Comparison of ENCODE assay signal across 8 mouse cellular contexts in the genomic region with DNA sequence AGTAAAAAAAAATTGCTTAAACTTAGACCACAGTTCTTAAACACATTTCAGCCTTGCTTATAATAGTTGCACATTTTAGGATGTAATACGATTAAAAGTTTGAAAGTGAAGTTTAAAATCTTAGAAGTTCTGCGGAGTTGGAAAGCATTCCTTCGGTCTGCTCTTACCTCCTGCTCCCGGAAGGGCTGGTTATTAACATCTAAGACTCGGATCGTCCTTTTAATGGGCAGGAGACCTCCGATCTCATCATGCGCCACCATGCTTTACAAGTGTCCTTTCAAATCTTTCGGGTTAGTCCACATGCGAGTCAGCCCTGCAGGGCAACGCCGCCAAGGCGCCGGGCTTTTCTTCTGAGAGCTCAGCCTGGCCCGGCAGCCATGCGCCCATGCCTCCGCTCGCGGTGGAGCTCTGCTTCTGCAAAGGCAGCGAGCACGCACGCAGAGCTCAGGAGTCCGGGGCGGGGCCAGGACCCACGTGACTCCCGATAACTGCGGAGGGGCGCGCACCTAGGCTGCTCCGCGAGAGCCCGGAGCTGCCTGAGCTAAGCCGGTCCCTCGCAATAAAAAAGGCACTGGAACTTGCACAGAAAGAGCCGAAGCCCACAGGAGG. TPM values are rescaled to one million over a fixed set of nuclear protein-coding genes. Genes with fewer than 3 reads are reported as not detected.
DNase-seq lines count a peak whose midpoint lies in the region; ATAC-seq and TF ChIP-seq lines count a peak whose summit lies in the region.

No protein-coding gene starts in this region.

- H3K4me3 ChIP-seq in cortical plate, adult 2 months (ENCODE audit: insufficient read depth, low read length) = peak overlapping the region; percentile 82

- no peak for TF ChIP-seq CTCF in cortical plate, adult 2 months (IDR thresholded peaks at IDR 0.05; ENCODE audit: extremely low read depth, insufficient read depth, low read length)

- ATAC-seq in megakaryocyte, adult 5-6 weeks (ENCODE audit: poor library complexity, severe bottlenecking) = peak; percentile 92

- DNase-seq in adipocyte (ENCODE audit: low spot score) = peak; percentile 87
- peak; percentile 79 to 84 for DNase-seq in gastrocnemius, adult 8-10 months (ENCODE audit: low spot score in 2 of 2)
- DNase-seq in hindlimb bud, embryonic 11.5 days (ENCODE audit: extremely low spot score, low read depth, low spot score) = peak; percentile 62
- DNase-seq in left cerebral cortex, adult 8-10 months (ENCODE audit: low spot score in 2 of 2) = peak; percentile 82
- peak; percentile 92 for DNase-seq in right cerebral cortex, adult 18-20 months
- peak; percentile 99 for DNase-seq in urinary bladder, adult 2 months (ENCODE audit: low spot score)

- peak overlapping the region; percentile 20; the same call in 1 of the 2 replicates for H3K27ac ChIP-seq in cortical plate, adult 2 months (ENCODE audit: insufficient read depth, low read length)

- TF ChIP-seq POLR2A in cortical plate, adult 2 months (IDR thresholded peaks at IDR 0.05; ENCODE audit: extremely low read depth, insufficient read depth, low read length) = peak; percentile 93

- H3K4me1 ChIP-seq in cortical plate, adult 2 months (ENCODE audit: control insufficient read depth, insufficient read depth, low read length) = peaks cover 1% of the 10 kb centered on the region; the same call in 1 of the 2 replicates

RNA-seq across cellular contexts. Expression of gene Net1, which starts 24.8 kb away (rescaled TPM):
- 18.5 and 18.7 TPM in 2 replicates for polyA plus RNA-seq in cortical plate, adult 2 months (2012; rRNA removed)
- total RNA-seq in gastrocnemius, adult 8-10 months (2022) = 10 to 100 TPM; 35.0 to 54.8 (median 44.8) TPM
- total RNA-seq in left cerebral cortex, adult 8-10 months (2022) = 10 to 100 TPM; 34.6 to 65.6 (median 55.6) TPM
- total RNA-seq in megakaryocyte, adult 5-6 weeks (2015) = 31.1 and 38.0 TPM in 2 replicates
- total RNA-seq in megakaryocyte, adult 5-6 weeks (2017) = 81.2 and 102 TPM in 2 replicates
- 49.2 and 70.4 TPM in 2 replicates for polyA plus RNA-seq in urinary bladder, adult 2 months (2012; rRNA removed)

RNA-seq across cellular contexts. Expression of gene Tubal3, which starts 24.8 kb away (rescaled TPM):
- polyA plus RNA-seq in cortical plate, adult 2 months (2012; rRNA removed) = not detected in 2 replicates
- not detected for total RNA-seq in gastrocnemius, adult 8-10 months (2022)
- not detected for total RNA-seq in left cerebral cortex, adult 8-10 months (2022)
- not detected in 2 replicates for total RNA-seq in megakaryocyte, adult 5-6 weeks (2015)
- total RNA-seq in megakaryocyte, adult 5-6 weeks (2017) = not detected in 2 replicates
- polyA plus RNA-seq in urinary bladder, adult 2 months (2012; rRNA removed) = not detected in 2 replicates

RNA-seq across cellular contexts. Expression of gene Calm5, which starts 39.3 kb away (rescaled TPM):
- polyA plus RNA-seq in cortical plate, adult 2 months (2012; rRNA removed) = not detected in 2 replicates
- total RNA-seq in gastrocnemius, adult 8-10 months (2022) = not detected
- not detected for total RNA-seq in left cerebral cortex, adult 8-10 months (2022)
- total RNA-seq in megakaryocyte, adult 5-6 weeks (2015) = not detected in 2 replicates
- not detected in 2 replicates for total RNA-seq in megakaryocyte, adult 5-6 weeks (2017)
- not detected in 2 replicates for polyA plus RNA-seq in urinary bladder, adult 2 months (2012; rRNA removed)

RNA-seq across cellular contexts. Expression of gene Ucn3, which starts 51.9 kb away (rescaled TPM):
- not detected in 2 replicates for polyA plus RNA-seq in cortical plate, adult 2 months (2012; rRNA removed)
- not detected for total RNA-seq in gastrocnemius, adult 8-10 months (2022)
- under 1 TPM in 2 of 4 experiments, not detected in 2; 0.86 to 0.89 TPM for total RNA-seq in left cerebral cortex, adult 8-10 months (2022)
- total RNA-seq in megakaryocyte, adult 5-6 weeks (2015) = not detected in 2 replicates
- total RNA-seq in megakaryocyte, adult 5-6 weeks (2017) = not detected in 2 replicates
- polyA plus RNA-seq in urinary bladder, adult 2 months (2012; rRNA removed) = not detected in 2 replicates

RNA-seq across cellular contexts. Expression of gene Calm4, which starts 55.7 kb away (rescaled TPM):
- polyA plus RNA-seq in cortical plate, adult 2 months (2012; rRNA removed) = not detected in 2 replicates
- 1 to 10 TPM in 2 of 4 experiments, not detected in 2; 1.1 to 2.2 TPM for total RNA-seq in gastrocnemius, adult 8-10 months (2022)
- not detected for total RNA-seq in left cerebral cortex, adult 8-10 months (2022)
- not detected in 2 replicates for total RNA-seq in megakaryocyte, adult 5-6 weeks (2015)
- total RNA-seq in megakaryocyte, adult 5-6 weeks (2017) = not detected in 2 replicates
- not detected in 2 replicates for polyA plus RNA-seq in urinary bladder, adult 2 months (2012; rRNA removed)

Comparison
In these comparisons a context has a peak if more than half of its experiments do, and no peak if none do; other contexts are left out.
1. Peak in every context shown above with its lines: DNase-seq, ATAC-seq, H3K4me3 ChIP-seq and H3K27ac ChIP-seq.